Mouse (Mus musculus) heart, postnatal 0 days (tissue): ENCODE measurements around the gene Lpin1.

ENCODE experiments used
- CTCF ChIP-seq: IDR thresholded peaks from 2 replicates; pipeline ENCODE4 v1.5.1; 2016; ENCODE audit warnings: antibody characterized with exemption, control low read depth, low read depth
- EP300 ChIP-seq: IDR thresholded peaks from 2 replicates; pipeline ENCODE4 v1.6.1; 2016; ENCODE audit warnings: antibody characterized with exemption, low read depth

DNA sequence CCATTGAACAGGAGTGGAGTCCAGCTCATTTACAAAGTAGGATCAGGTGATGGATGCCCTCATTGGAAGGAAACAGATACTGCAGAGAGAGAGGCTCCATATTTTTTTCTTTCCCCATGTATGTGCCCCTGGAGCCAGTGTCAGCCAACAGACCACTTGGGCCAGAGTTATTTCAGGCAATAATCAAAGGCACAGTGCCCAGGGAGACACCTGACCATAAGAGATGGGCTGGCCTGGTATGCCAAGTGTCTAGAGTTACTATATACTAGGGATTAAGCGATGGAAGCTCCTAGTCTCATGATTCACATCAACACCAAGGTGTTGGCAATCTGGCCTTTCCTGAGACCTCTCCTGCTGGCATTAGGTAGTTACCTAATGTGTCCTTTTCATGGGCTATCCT, 97.8 kb downstream of the Lpin1 start:
- TF ChIP-seq EP300 = no peak
- TF ChIP-seq CTCF = no peak
